Mouse (Mus musculus) forebrain, embryonic 14.5 days (tissue): ENCODE measurements around the gene Prdm16. TPM values are rescaled to one million over a fixed set of nuclear protein-coding genes. Genes with fewer than 3 reads are reported as not detected.

Experiments
- ATAC-seq: fragments of 200-750 bp; cut with Nextera tagmentation; 2 replicates; pipeline ENCODE4 v1.8.0; 2017; ENCODE audit warnings: mild to moderate bottlenecking, moderate library complexity
- DNase-seq: peaks from one replicate; pipeline ENCODE4 v3.0.0-alpha.2; 2015; ENCODE audit warnings: low spot score
- H3K27ac ChIP-seq: fragments of 300-500 bp; sonication (generic); 2 replicates; pipeline ENCODE4 v1.5.1; 2014; ENCODE audit warnings: low read depth, mild to moderate bottlenecking, control low read depth, low read length, moderate library complexity
- H3K27me3 ChIP-seq: fragments of 300-500 bp; sonication (generic); replicated peaks from 2 replicates; pipeline ENCODE4 v1.6.1; 2014; ENCODE audit warnings: low read length, control low read depth, mixed read lengths; ENCODE audit not compliant: control insufficient read depth, insufficient read depth
- H3K36me3 ChIP-seq: fragments of 300-500 bp; sonication (generic); 2 replicates; pipeline ENCODE4 v1.6.1; 2014; ENCODE audit warnings: low read length, control low read depth; ENCODE audit not compliant: control insufficient read depth, insufficient read depth
- H3K4me1 ChIP-seq: fragments of 300-500 bp; sonication (generic); 2 replicates; pipeline ENCODE4 v1.6.1; 2014; ENCODE audit warnings: antibody characterized with exemption, low read length, control low read depth; ENCODE audit not compliant: control insufficient read depth, insufficient read depth
- H3K4me2 ChIP-seq: fragments of 300-500 bp; sonication (generic); 2 replicates; pipeline ENCODE4 v1.6.1; 2014; ENCODE audit warnings: mild to moderate bottlenecking, control low read depth, low read length
- H3K4me3 ChIP-seq: fragments of 300-500 bp; sonication (generic); 2 replicates; pipeline ENCODE4 v1.5.1; 2014; ENCODE audit warnings: low read depth, low read length, control low read depth
- H3K9ac ChIP-seq: fragments of 300-500 bp; sonication (generic); 2 replicates; pipeline ENCODE4 v1.6.1; 2014; ENCODE audit warnings: mild to moderate bottlenecking, low read length, control low read depth, moderate library complexity
- H3K9me3 ChIP-seq: fragments of 300-500 bp; sonication (generic); replicated peaks from 2 replicates; pipeline ENCODE4 v1.6.1; 2016; ENCODE audit warnings: low read length, control low read depth, mixed read lengths; ENCODE audit not compliant: control insufficient read depth
- WGBS: fragments of 180-500 bp; shearing (Covaris S2); extraction: QIAGEN DNeasy Blood & Tissue Kit; methylation state at CpG from one replicate; pipeline ENCODE4 v1.1.7; 2014; 5-methylcytosine and 5-hydroxymethylcytosine counted together
- polyA plus RNA-seq: library from polyadenylated mRNA; unstranded; fragments of >200 nt; fragmentation: Nextera tagmentation; extraction: Ambion mirVana; gene quantifications from 2 replicates; pipeline ENCODE4 v1.2.1, GENCODE M21; 2014

The Prdm16 gene
- polyA plus RNA-seq, 1 experiment from 2014 or later, result 20.6 TPM

DNA sequence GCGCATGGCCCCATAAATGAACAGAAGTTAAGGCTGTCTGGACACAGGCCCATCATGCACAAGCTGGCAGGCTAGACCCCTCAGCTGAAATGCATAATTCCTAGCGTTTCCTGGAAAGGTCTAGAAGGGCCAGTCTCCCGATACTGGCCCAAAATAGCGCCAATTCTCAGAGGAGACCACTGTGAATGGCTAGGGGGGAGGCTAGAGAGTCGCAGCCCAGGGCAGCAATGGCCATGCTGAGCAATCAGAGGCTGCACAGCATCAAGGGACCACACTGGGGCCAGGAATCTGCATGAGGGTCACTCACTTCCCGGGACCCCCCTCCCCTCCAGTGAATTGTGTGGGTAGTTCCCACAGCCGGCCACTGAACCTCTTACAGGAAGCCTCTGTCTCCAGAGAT is 353.0 kb downstream of the Prdm16 start:
- H3K9me3 ChIP-seq, result no peaks in the 10 kb centered on the region
- DNase-seq (no peak), ATAC-seq (no peak)
- no peaks in the 10 kb centered on the region for H3K27me3 ChIP-seq
- H3K27ac ChIP-seq, result no peak overlapping the region
- 72% methylated on average over 7 of the region's 7 CpGs for WGBS
- no peak overlapping the region for H3K4me2 ChIP-seq
- no peak overlapping the region for H3K4me3 ChIP-seq
- H3K36me3 ChIP-seq, result no peaks in the 10 kb centered on the region
- no peak overlapping the region for H3K9ac ChIP-seq
- no peaks in the 10 kb centered on the region for H3K4me1 ChIP-seq

DNA sequence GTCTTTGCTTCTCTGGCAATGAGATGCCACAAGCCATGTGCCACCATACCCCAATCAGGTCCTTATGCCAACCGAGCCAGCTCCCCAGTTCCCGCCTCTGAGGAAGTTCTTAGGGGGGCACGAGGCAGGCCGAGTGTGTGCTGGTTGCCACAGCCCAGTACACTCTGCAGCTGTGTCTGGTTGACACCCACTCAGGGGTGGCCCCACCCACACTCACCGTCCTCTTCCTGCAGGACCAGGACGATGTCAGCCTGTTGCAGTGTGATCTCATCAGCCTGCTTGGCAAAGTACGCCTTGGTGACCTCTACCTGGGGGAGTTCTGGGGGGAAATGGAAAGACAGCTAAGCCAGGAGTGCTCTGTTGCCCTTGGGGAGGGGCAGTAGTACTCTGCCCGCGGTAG is 357.2 kb downstream of the Prdm16 start:
- Histone ChIP-seq H3K27ac (no peak overlapping the region), H3K9me3 (no peaks in the 10 kb centered on the region), H3K4me1 (no peaks in the 10 kb centered on the region), H3K27me3 (no peaks in the 10 kb centered on the region), H3K4me3 (no peak overlapping the region), H3K36me3 (no peaks in the 10 kb centered on the region), H3K4me2 (no peak overlapping the region), H3K9ac (no peak overlapping the region)
- no peak for DNase-seq
- no peak for ATAC-seq
- WGBS, result 86% methylated on average over 9 of the region's 9 CpGs

DNA sequence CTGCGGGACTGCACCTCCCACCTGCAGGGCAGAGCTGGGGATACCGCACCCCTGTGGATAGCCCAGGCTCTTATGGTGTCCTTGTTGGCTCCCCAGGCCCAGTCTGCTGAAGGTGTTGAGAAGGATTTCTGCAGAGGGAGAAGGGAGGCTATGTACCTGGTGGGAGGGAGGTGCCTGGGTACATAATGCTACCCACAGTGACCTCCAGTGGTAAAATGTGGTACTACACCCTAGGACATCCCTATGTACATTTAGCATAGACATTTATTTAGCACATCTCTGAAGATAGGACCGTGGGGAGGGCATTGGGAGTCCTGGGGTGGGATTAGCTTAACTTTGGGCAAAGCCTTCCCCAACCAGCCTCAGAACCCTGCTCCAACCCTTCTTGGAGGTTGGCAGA is 363.7 kb downstream of the Prdm16 start:
- Histone ChIP-seq H3K9me3 (no peaks in the 10 kb centered on the region), H3K4me1 (no peaks in the 10 kb centered on the region), H3K36me3 (0 out of 2 replicates have a peak, but pooled peaks cover 4% of the 10 kb centered on the region), H3K9ac (no peak overlapping the region), H3K4me2 (no peak overlapping the region), H3K4me3 (no peak overlapping the region), H3K27me3 (no peaks in the 10 kb centered on the region), H3K27ac (no peak overlapping the region)
- ATAC-seq (no peak), DNase-seq (peak; percentile 75)
- 53% methylated on average over 3 of the region's 3 CpGs for WGBS

DNA sequence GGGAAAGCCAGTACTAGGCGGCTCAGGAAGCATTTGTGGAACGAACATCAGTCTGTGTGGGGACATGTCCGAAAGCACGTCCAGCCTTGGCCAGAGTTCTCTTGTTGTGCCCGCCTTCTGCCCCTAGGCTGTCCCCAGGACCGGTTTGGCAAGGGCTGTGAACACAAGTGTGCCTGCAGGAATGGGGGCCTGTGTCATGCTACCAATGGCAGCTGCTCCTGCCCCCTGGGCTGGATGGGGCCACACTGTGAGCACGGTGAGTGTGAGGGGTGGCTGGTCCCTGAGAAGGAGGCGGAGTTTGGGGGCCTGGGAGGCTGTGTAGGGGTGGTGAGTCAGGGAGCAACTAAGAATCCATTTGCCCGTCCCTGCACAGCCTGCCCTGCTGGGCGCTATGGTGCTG is 367.2 kb downstream of the Prdm16 start:
- H3K9ac ChIP-seq, result no peak overlapping the region

DNA sequence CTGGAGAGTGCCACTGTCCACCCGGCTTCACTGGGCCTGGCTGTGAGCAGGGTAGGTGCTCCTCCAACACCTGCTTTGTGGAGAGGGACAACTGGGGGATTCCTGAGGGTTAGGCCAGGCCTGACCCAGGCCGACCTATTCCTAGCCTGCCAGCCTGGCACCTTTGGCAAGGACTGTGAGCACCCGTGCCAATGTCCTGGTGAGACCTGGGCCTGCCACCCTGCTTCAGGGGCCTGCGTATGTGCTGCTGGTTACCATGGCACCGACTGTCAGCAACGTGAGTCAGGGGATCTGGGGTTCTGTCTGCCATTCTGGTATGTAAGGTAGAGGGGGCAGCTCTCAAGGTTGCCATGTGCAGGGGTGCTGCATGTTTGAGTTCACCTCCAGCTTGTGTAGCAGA is 369.2 kb downstream of the Prdm16 start:
- ATAC-seq, result no peak
- Histone ChIP-seq H3K4me2 (no peak overlapping the region), H3K27ac (no peak overlapping the region), H3K27me3 (no peaks in the 10 kb centered on the region), H3K4me3 (no peak overlapping the region), H3K9me3 (no peaks in the 10 kb centered on the region), H3K9ac (no peak overlapping the region), H3K4me1 (no peaks in the 10 kb centered on the region), H3K36me3 (0 out of 2 replicates have a peak, but pooled peaks cover 4% of the 10 kb centered on the region)
- no peak for DNase-seq
- WGBS, result 86% methylated on average over 6 of the region's 6 CpGs

More for the DNA sequence above, 367.2 kb downstream of the Prdm16 start:
- no peak for DNase-seq
- Histone ChIP-seq H3K4me3 (no peak overlapping the region), H3K9me3 (no peaks in the 10 kb centered on the region), H3K4me2 (no peak overlapping the region), H3K4me1 (no peaks in the 10 kb centered on the region), H3K27me3 (no peaks in the 10 kb centered on the region), H3K27ac (no peak overlapping the region), H3K36me3 (0 out of 2 replicates have a peak, but pooled peaks cover 4% of the 10 kb centered on the region)
- WGBS, result 53% methylated on average over 10 of the region's 10 CpGs
- ATAC-seq, result no peak

Other genes with a start within 250 kb of the Prdm16 start
- gene Actrt2, start 31.0 kb upstream of the Prdm16 start, polyA plus RNA-seq, result not detected in 2 replicates
- gene Ttc34, start 200.6 kb upstream of the Prdm16 start, polyA plus RNA-seq, result 0.85 and 1.5 TPM in 2 replicates
- gene Mmel1, start 232.7 kb upstream of the Prdm16 start, polyA plus RNA-seq, result 0.13 and 0.37 TPM in 2 replicates